Mouse (Mus musculus) spleen, postnatal 4 days (tissue): ENCODE data around the gene Stx4a.
A peak's percentile ranks its signal among the peaks of the same experiment; 100 is the strongest.
"Not testable (repeated sequence)": the region's sequence is repeated elsewhere in the genome, so short reads cannot be mapped to it uniquely, and the experiment has no call there.

Experiments
- DNase-seq, 2 experiments: peaks; one replicate each; pipeline ENCODE4 v3.0.0; 2022; ENCODE audit warnings: low spot score in 2 of 2

Gene Stx4a

GRCm38 (mm10) chr7:127867641-127868040, 43.5 kb downstream of the Stx4a start:
- DNase-seq: no peak

GRCm38 (mm10) chr7:127869149-127869810, 45.2 kb downstream of the Stx4a start:
- DNase-seq: no peak

- no peak for DNase-seq
These were observed 46.2 kb downstream of the Stx4a start for GRCm38 (mm10) chr7:127870136-127870821.

- no peak for DNase-seq
These were observed 50.9 kb downstream of the Stx4a start for GRCm38 (mm10) chr7:127874812-127875626.

GRCm38 (mm10) chr7:127875627-127876001, 51.5 kb downstream of the Stx4a start:
- DNase-seq: peak; percentile 88 to 92

GRCm38 (mm10) chr7:127876041-127876466, 52.0 kb downstream of the Stx4a start, which contains the start of gene Zfp646:
Zfp646 (plus strand) TSS chr7:127876221.
- peak; percentile 76 to 90 for DNase-seq

GRCm38 (mm10) chr7:127876467-127877348, 52.6 kb downstream of the Stx4a start, which contains the start of gene Zfp668:
Zfp668 (minus strand) TSS chr7:127876828.
- DNase-seq: peak; percentile 89 to 95

- no peak for DNase-seq
These were observed 55.2 kb downstream of the Stx4a start for GRCm38 (mm10) chr7:127879301-127879700.

GRCm38 (mm10) chr7:127880431-127880830, 56.3 kb downstream of the Stx4a start:
- no peak for DNase-seq

GRCm38 (mm10) chr7:127885951-127886350, 61.9 kb downstream of the Stx4a start:
- DNase-seq: no peak

GRCm38 (mm10) chr7:127886551-127886950, 62.5 kb downstream of the Stx4a start:
- no peak for DNase-seq

GRCm38 (mm10) chr7:127887191-127887590, 63.1 kb downstream of the Stx4a start:
- no peak for DNase-seq

- DNase-seq: no peak
These were observed 63.7 kb downstream of the Stx4a start for GRCm38 (mm10) chr7:127887781-127888180.

- no peak for DNase-seq
These were observed 64.7 kb downstream of the Stx4a start for GRCm38 (mm10) chr7:127888821-127889220.

- no peak for DNase-seq
These were observed 66.7 kb downstream of the Stx4a start, which contains the start of gene Prss53 for GRCm38 (mm10) chr7:127890798-127891197. Prss53 (minus strand) TSS chr7:127890970.

- DNase-seq: no peak
These were observed 70.4 kb downstream of the Stx4a start for GRCm38 (mm10) chr7:127894480-127894879.

GRCm38 (mm10) chr7:127895442-127895841, 71.3 kb downstream of the Stx4a start, which contains the start of the genes Gm21974 and Vkorc1:
Gm21974 (minus strand) TSS chr7:127895454.
Vkorc1 (minus strand) TSS chr7:127895617.
- DNase-seq: peak; percentile 92 to 94

- DNase-seq: not testable (repeated sequence)
These were observed 71.8 kb downstream of the Stx4a start for GRCm38 (mm10) chr7:127895891-127896290.

- peak; percentile 80 to 92 for DNase-seq
These were observed 72.3 kb downstream of the Stx4a start for GRCm38 (mm10) chr7:127896384-127896783.

- no peak for DNase-seq
These were observed 73.4 kb downstream of the Stx4a start for GRCm38 (mm10) chr7:127897542-127897941.
